Mouse (Mus musculus) heart, postnatal 25 days (tissue): Measurements from ENCODE around the gene Lyrm1. TPM values are rescaled to one million over a fixed set of nuclear protein-coding genes. Genes with fewer than 3 reads are reported as not detected.

Experiments used
- DNase-seq: peaks from one replicate; pipeline ENCODE4 v3.0.0; 2022; ENCODE audit warnings: low spot score
- intact Hi-C: fragments of 180-260 bp; cut with DNase I; formaldehyde crosslinking; loops from one replicate; pipeline ENCODE4 v1.15.1; 2025
- total RNA-seq, 2 experiments: library from RNA; stranded (reverse); gene quantifications; 2 replicates each; pipeline ENCODE4 v1.2.3; 2021

Gene Lyrm1
- total RNA-seq, 2 experiments from 2014 or later = 7.8 to 8.1 TPM

DNA sequence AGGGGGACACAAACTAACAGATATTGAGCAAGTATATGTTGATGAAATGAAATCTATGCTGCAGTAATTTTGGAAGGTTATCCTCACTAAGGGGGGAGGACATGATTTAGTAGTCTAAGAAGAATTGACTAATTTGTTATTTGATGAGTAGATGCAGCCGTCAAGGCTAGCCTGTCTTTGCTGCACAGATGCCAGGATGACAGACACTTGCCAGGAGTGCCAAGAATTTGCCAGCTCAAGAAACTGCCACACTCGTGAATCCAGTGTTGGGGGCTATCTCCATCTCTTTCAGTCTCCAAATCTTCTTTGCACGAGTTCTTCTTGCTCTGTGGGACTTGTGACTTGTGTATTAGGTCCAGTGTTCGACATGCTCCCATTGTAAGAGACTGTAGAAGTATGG is 63.4 kb downstream of the Lyrm1 start:
- DNase-seq = no peak
- intact Hi-C loops = no loop called here

DNA sequence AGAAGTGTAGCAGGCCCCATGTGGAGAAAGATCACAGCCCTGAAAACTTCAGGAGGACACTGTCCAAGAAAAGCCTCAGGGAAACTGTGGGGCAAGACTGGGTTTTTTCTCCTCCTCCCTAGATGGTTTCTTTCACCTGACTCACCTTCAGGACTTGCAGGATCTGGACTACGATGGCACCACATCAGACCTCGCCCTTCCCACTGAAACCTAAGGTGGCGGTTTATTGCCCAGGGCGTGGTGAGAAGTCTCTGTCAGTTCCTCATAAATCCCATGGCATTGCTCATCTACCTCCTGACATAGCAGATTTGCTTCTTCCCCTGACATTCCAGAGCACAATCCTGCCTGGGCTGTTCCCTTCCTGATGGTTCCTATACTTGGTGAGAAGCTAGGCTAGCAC is 63.8 kb downstream of the Lyrm1 start:
- DNase-seq = no peak
- intact Hi-C loops = no loop called here

DNA sequence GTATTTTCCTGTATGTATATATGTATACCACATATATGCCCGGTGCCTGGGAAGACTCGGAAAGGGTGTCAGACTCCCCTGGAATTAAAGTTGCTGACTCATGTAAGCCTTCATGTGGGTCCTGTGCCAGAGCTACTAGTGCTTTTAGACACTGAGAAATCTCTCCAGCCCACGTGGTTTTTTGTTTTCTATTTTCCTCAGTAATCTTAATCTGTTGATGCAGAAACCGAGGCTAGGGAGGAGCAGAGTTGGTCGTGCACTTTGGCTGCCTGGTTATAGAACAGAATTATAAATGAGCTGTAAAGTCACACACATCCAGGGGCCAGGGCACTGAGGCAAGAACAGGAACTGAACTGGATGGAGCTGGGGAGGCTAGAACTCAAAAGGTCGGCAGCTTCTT is 64.3 kb downstream of the Lyrm1 start:
- no peak for DNase-seq
- intact Hi-C loops = no loop called here

DNA sequence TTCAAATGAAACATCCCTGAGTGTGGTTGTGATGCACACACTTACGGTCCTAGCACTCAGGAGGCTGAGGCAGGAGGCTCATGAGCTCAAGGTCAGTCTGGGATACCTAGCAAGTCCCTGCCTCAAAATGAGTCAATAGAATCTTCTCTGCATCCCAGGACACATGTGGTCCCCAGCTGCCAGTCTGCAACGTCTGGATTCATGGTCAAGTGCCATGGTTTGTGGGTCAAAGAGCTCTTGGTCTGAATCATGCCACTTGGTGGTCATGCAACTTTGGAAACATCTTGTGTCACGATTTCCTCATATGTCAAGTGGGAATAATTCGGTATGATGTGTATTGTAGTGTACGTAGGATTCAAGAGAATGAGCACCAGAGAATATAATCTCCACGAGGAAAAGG is 64.9 kb downstream of the Lyrm1 start:
- intact Hi-C loops = no loop called here
- DNase-seq = no peak

DNA sequence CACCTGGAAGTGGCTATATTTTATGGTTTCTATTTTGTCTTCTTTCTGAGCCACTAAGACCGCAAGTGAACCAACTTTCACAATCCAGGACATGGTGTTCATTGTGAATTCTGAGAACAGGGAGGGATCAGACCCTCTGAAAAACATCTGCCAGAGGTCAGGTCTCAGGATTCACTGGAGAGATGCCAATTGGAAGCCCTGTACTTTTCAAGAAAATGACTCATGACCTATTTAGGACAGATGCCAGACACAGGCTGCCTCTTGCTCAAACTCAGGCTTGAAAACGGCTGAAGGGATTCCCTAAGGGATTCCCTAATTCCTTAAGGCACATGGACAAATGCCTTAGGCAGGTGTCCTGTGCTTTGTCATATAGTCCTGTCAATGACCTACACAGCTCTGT is 65.4 kb downstream of the Lyrm1 start:
- intact Hi-C loops = no loop called here

DNA sequence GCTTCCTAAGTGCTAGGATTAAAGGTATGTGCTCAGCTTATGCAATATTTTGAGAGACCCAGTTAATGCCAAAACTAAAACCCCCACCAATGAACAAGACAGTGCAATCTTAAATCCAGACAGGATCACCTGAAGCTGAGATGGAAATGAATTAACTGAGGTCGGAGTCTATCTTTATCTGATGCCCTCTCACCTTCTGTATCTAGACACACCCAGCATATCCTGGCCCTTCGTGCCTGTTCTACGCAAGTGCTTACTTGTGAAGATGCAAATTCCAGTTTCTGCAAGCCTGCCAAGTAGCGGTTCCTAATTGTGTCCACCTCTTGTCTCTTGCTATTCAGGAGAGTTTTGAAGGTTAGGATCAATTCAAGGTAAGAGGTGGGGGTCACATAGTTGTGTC is 69.5 kb downstream of the Lyrm1 start:
- DNase-seq = no peak
- intact Hi-C loops = no loop called here

More for the DNA sequence above, 65.4 kb downstream of the Lyrm1 start:
- peak; percentile 67 for DNase-seq

DNA sequence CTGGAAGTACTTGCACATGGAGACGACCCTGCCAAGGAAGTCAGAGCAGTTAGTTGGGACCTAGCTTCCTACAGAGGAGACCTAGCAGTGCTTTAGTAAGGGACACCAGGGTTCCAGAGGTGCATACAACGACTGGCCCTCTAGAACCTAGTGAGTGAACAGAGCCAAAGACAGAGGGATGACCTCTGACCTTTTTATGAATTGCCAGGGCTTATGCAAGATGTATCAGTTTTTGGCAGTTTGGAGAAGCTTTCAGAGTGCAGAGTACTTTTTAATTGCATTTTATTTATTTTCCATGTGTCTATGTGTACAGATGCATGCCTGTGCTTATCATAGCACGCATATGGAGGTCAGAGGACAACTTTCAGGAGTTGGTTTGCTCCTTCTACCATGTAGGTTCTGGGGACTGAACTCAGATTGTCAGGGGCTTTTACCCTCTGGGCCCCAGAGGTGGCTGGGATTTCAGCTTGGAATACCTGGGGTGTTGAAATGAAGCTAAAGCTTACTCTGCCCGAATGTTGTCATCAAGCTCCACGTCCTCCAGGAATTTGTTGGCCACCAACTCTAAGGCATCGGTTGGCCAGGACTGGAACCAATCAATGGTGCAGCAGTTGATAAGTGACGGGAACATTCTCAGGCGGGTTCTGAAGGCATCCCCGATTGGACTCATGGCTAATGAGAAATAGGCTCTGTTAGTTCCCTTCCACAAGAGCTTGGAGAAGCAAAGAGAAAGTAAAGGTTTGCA is 70.2 kb downstream of the Lyrm1 start:
- intact Hi-C loops = no loop called here

DNA sequence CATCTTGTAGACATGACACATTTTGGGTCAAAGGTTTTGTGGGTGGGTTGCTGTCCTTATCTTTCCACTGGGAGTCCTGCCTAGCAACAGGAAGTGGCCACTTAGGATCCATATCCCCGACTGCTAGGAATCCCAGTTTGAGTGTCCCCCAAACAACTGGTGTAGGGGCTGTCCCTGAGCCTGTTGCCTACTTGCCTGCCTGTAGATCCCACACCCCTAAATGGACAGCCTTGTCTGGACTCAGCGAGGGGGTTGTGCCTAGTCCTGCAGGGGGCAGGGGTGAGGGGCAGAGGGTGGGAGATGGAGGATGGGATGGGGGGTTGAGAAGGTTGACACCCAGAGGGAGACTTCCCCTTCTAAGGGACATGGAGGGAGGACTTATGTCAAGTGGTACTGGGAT is 73.7 kb downstream of the Lyrm1 start:
- intact Hi-C loops = no loop called here
- DNase-seq = no peak

More for the DNA sequence above, 70.2 kb downstream of the Lyrm1 start:
- DNase-seq = no peak

DNA sequence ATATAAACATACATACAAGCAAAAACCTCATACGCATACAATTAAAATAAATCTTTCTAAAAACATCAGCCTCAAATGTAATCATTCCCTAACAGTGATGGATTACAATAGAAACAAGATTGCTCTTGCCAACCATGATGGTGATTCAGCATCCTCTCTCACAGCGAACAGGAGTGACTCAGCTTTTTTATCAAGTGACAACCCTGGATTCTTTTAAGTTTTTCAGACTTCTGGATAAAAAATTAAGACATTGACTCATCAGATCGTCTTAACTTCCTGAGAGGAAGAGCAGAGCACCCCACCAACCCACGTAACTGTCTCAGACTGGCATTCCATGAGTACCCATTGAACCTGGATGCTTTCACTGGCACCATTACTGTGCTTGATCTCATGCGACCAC is 78.6 kb downstream of the Lyrm1 start:
- intact Hi-C loops = no loop called here
- DNase-seq = no peak

DNA sequence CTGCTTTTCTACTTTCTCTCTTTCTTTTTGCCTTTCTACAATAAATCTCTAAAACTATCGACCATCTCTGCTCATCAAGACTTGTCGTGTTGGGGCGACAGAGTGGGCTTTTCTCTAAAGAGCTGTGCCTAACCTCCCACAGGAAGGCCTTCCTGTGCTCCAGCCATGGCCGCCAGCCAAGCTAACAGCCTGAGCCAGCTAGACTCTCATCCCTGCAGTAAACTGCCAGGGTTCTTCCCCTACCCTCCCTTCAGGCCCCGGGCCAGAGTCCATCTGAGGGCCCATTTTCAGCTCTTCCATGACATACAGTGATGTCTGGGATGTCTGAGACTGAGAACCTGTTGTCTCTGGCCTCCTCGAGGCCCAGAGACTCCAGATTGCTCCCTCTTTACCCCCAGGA is 80.6 kb downstream of the Lyrm1 start:
- intact Hi-C loops = no loop called here

DNA sequence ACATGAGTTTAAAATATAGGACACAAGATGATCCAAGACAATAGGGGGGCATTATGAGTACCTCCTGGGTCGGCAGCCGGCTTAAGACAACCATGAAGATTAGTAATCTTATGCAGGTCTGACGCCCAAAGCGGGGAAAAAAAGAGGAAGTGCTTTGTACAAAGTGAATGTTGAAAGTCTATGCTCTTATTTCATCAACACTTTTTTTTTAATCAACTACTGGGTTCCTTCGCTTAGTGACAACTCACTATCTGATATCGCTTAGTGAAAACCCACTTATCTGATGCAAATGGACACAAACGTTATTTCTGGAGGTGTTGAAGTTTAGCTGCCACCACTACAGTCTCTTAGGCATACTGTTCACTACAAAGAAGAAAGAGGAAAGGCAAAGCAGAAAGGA is 81.9 kb downstream of the Lyrm1 start:
- no peak for DNase-seq
- intact Hi-C loops = no loop called here

More for the DNA sequence above, 80.6 kb downstream of the Lyrm1 start:
- DNase-seq = no peak

DNA sequence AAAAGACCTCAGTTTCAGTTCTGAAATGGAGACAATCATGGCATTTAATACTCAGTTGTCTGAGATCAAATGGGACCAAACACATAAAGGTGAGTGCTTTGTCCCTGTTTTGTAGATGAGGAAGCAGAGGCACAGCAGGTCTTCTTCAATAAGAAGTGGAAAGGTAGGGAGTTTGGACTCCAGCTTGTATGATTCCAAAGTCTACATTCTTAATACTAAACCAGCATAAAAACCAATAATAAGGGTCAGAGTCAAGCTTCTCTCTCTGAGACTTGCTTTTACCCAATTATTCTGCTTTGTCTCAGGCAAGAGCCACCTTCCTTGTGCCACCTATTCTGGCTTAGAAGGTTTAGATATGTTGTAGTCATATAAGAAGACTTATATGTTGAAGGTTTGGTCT is 82.9 kb downstream of the Lyrm1 start:
- intact Hi-C loops = no loop called here
- DNase-seq = no peak

DNA sequence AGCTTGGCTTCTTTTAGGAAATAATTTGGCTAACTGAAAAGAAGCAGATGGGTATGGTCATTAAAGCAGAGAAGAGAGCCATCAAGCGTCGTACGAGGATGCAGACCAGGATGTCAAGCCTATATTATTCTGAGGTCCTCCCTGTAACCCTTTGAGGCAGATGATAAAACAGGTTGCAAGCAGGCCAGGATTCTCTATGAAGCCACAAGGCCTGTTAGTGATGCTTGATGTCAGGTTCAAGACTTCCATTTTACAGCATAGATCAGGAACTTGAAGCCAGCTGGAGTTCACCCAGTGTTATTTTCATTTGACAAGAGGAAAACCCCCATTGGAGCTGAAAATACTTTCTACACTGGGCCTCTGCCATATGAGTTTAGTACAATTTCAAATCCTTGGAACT is 84.5 kb downstream of the Lyrm1 start:
- no peak for DNase-seq
- intact Hi-C loops = no loop called here

DNA sequence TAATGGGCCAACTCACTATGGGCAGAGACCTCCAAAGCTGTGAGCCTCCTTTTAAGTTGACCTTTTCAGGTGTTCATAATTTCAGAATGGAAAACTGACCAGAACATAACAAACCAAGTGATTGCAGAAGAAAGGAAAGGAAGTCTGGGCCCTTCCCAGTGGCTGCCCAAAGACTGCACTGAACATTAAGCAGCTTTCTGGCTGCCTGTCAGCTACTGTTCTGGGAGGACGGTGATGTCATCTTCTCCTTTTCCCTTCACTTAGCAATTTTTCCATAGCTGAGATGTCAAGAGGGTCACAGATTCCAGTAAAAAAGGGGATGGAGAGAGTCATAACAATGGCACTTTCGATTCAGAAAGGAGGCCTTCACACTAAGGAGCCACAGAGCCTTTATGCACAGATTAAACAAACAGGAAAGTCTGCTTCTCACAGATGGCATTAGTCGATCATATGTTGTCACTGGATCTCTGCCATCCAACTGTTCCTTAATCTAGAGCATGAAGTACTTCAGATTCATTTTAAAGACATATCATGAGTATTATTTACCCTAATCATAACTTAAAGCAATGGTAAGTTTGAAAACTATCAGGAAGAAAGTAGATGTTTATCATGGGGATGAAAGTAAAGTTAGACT is 89.7 kb downstream of the Lyrm1 start:
- intact Hi-C loops = no loop called here
- no peak for DNase-seq

DNA sequence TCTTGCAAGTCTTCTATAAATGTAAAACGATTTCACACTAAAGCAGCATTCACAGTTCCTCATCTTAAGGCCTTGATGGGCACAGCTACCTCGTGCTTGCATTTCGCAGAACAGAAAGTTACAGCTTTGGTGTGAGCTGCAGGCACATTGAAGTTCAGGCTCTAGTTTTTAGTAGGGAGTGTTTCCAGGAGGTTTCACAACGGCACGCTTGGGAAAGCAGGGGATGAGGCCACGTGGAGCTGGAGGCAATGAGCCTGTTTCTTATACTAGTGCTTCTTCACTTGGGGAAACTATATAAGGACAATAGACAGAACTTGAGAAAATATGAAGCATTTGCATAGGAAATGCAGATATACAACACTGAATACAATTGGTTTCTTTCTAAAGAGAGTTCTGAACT is 101.4 kb downstream of the Lyrm1 start:
- intact Hi-C loops = no loop called here
- no peak for DNase-seq

Other genes with a start within 250 kb of the Lyrm1 start
- gene Acsm4, start 205.8 kb upstream of the Lyrm1 start, total RNA-seq = not detected
- gene Thumpd1, start 175.1 kb upstream of the Lyrm1 start, total RNA-seq = 10 to 100 TPM; 14.7 to 15.6 TPM
- gene Acsm3, start 134.9 kb upstream of the Lyrm1 start, total RNA-seq = under 1 TPM; 0.23 to 0.28 TPM
- gene Rexo5, start 101.9 kb upstream of the Lyrm1 start, total RNA-seq = 1 to 10 TPM; 1.5 to 2.2 TPM
- gene Eri2, start 101.8 kb upstream of the Lyrm1 start, total RNA-seq = 1 to 10 TPM; 1.3 to 1.7 TPM
- gene Dcun1d3, start 437 bp downstream of the Lyrm1 start, total RNA-seq = 10 to 100 TPM; 10.9 to 15.1 TPM
- not detected for gene Dnah3, start 199.4 kb downstream of the Lyrm1 start, total RNA-seq
- 10 to 100 TPM; 19.5 to 23.2 TPM for gene Tmem159, start 206.5 kb downstream of the Lyrm1 start, total RNA-seq
- under 1 TPM; 0.34 to 0.49 TPM for gene Zp2, start 249.4 kb downstream of the Lyrm1 start, total RNA-seq